Mouse (Mus musculus) cerebellum, postnatal 10 days (tissue): Measurements from ENCODE around the gene Crybg3.

Experiments used
- DNase-seq, 2 experiments: peaks; one replicate each; pipeline ENCODE4 v3.0.0; 2021; ENCODE audit warnings: mixed read lengths in 2 of 2

The Crybg3 gene

GRCm38 (mm10) chr16:59579237-59579636, 21.5 kb downstream of the Crybg3 start:
- DNase-seq: no peak

DNA sequence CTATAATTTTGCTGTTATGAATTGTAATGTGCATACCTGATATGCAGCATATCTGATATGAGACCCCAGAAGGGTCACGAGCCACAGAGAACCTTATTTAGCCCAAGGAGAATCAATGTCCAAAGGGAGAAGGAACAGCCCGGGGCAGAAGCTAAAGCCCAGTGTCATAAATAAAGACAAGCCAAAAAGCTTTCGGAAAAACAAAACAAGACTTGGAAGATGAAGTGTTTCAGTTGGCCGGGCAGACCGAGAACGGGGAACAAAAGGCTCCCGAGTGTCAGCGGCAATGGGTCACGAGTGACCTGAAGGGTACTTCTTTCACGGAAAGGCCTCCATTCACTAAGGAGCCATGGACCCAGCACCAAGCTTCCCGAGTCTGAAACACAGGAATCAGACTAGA, 26.8 kb downstream of the Crybg3 start:
- DNase-seq: no peak

DNA sequence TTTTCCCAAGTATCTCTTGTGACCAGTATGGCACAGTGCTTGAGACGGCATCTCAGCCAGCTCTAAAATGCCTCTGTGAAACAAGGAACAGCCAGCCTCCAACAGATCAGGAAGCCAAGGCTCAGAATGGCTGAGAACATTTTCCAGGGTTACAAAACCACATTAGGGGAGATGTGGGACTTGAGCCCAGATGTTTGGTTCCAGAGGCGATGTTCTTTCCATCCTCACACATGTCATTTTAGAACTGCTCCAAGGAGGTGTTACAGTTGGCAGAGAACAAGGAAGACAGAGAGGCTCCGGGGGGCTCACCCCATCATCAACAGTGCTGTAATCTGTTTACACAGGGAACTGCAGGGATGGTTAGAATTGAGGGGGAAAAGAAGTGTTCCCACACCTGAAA, 28.1 kb downstream of the Crybg3 start:
- DNase-seq: no peak

DNA sequence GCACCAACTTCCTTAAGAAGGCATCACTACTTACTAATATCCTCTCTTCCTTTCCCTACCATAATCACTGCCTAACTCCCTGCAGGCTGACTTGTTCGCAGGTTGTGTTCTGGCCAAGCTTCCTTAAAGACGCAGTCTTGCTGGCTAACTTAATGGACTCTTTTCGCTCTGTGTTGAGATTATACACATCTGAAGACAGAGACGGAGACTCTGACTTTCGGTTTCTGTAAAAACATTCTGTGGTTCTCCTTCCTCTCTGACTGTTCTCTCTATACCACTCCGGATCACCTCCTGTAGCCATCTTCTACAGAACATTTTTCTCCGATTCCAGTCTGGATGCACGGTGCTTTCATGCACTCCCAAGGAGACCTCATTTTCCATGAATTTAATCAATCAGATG, 30.0 kb downstream of the Crybg3 start:
- DNase-seq: no peak

DNA sequence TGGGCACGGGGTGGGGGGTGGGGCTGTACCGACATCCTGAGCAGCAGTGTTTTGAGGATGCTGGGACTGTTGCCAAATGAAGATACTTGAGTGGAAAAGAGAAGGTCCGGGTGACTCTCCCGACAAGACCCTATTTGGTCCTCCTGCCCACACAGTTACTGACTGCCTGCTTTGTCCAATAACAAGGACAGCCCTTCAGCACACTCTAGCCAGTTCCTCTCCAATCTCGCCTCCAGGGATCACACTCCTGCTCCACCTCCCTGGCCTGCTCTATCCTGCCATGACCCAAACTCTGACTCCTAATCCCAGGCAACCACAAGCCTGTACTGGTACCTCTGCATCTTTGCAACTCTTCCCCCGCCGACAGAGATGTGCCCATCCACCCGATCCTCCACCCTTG, 30.9 kb downstream of the Crybg3 start:
- no peak for DNase-seq

DNA sequence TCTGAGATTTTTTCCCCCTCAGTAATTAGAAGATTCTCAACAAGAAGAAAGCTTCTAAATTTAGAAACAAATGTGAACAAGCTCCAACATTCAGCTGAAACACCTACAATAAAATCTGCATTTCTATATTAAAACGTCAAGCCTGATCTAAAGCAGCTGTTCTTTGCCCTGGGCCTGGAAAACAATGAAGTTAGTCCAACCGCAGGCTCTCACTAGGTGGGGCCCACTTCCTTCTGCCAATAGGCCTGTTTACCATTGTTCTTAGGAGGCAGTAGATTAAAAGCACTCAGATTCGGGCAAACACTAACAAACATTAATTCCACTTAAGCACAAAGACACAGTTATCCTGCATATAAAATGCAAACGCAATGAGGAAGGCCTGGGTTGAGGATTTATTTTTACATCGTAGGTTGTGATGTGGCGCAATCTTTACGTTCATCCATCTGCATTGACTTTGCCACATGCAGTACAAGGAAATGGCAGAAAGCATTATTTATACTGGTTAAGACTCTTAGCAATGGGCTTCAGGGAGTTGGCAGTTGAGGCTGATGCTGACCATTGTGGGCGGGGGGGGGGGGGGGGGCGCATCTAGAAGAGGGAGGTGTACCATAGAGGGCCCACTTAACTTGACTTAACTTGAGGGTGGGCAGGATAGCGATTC, 32.9 kb downstream of the Crybg3 start:
- DNase-seq: no peak

DNA sequence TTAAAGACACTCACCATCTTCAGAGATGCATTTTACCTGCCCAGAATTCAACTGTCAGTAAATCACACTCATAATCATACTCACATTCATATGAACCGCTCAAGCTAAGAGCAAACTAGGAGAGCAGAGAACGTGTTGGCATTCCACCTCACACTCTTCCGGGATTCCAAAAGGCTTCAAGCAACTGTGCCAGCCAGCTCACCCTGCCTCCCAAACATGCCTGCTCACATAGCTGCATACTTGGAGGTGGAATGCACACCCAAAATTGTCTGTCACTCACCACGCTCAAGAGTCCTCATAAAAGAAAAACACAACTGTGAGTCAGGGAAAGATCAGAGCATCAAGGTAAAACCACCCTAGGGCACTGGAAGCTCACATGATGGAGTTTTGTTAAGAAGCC, 34.3 kb downstream of the Crybg3 start:
- no peak for DNase-seq

- no peak for DNase-seq
Observed at GRCm38 (mm10) chr16:59565631-59566030, 35.1 kb downstream of the Crybg3 start.

- DNase-seq: no peak
Observed at GRCm38 (mm10) chr16:59564025-59564424, 36.8 kb downstream of the Crybg3 start.

GRCm38 (mm10) chr16:59559300-59560200, 41.2 kb downstream of the Crybg3 start:
- DNase-seq: no peak

DNA sequence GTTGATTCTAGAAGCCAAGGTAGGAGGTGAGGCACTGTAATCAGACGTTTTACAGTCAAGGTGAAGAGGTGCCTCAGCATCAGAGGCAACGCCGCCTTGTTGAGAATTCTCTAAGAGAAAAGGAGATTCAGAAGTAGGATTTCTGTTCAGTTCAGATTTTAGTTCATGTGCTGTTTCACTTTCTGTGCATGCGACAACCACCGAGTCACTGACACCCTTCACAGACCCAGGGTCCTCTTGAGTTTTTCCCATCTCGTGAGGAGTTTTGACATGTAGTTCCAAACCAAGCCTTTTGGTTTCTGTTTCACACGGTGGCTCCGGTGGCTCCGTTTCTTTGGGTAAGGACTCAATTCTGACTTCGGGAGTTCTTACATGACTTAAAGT, 41.9 kb downstream of the Crybg3 start:
- DNase-seq: no peak

GRCm38 (mm10) chr16:59553490-59554161, 47.2 kb downstream of the Crybg3 start:
- no peak for DNase-seq

DNA sequence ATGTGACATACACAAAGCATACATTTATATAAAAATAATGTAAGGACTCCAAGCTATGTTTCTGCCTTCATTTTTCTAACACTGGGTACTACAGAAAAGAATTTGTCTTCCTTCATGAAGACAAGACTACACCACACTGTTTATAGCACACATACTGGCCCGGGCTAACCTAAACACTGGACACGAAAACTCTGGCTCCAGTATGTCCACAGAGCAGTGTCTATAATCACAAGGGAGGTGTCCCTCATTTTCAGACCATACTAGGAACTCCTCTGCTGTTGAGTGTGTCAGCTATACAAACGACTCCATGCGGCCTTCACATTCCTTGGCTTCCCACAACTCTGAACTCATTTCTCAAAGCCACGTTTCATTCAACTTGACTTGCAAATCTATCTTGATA, 49.3 kb downstream of the Crybg3 start:
- DNase-seq: no peak

DNA sequence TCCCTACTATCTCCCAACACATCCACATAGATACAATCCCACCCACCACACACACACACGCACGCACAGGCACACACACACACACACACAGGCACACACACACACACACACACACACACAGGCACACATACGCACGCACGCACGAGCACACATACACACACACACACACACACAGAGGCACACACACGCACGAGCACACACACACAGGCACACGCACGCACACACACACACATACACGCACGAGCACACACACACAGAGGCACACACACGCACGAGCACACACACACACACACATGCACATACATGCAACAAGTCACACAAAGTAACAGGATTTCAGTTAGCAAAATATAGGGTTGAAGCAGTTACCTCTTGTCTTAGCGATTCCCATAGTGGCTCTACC, 51.1 kb downstream of the Crybg3 start:
- DNase-seq: no peak

GRCm38 (mm10) chr16:59548582-59548947, 52.2 kb downstream of the Crybg3 start:
- no peak for DNase-seq

GRCm38 (mm10) chr16:59547887-59548581, 52.7 kb downstream of the Crybg3 start:
- DNase-seq: peak; percentile 86 to 87

DNA sequence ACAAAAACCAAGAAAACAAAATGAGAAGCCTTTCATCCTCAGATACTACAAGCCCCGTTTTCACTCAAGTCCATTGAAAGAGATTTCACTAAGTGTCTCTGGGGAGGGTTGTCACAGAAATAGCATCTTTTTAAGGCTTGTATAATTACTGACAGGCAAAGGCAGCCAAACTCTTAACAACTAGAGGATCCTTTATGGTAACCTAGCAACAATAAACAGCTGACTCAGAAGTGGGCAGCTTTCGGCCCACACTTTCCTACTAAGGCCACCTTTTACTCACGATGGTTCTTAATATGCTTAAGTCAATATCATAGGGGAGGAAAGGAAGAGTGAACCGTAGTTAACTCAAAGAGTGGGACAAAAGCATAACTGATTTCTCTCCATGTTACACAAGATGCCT, 53.3 kb downstream of the Crybg3 start:
- peak in 1 of 2 experiments; percentile 15 for DNase-seq

- DNase-seq: no peak
Observed at GRCm38 (mm10) chr16:59545360-59545759, 55.4 kb downstream of the Crybg3 start.

GRCm38 (mm10) chr16:59541382-59541781, 59.4 kb downstream of the Crybg3 start:
- DNase-seq: no peak

- DNase-seq: no peak
Observed at GRCm38 (mm10) chr16:59540944-59541343, 59.8 kb downstream of the Crybg3 start.

- DNase-seq: peak; percentile 5 to 8
Observed at GRCm38 (mm10) chr16:59535673-59536072, 65.1 kb downstream of the Crybg3 start.

- DNase-seq: peak; percentile 16 to 28
Observed at GRCm38 (mm10) chr16:59534349-59534748, 66.4 kb downstream of the Crybg3 start.

- no peak for DNase-seq
Observed at GRCm38 (mm10) chr16:59532561-59532960, 68.2 kb downstream of the Crybg3 start.
